Mouse (Mus musculus): ENCODE data around the gene Wbp1. TPM values are rescaled to one million over a fixed set of nuclear protein-coding genes. Genes with fewer than 3 reads are reported as not detected.

Wbp1 gene
- polyA plus RNA-seq, 1 experiment from 2014 or later, result 228 TPM

GRCm38 (mm10) chr6:83145209-83145608 is 23.9 kb upstream of the Wbp1 start:
- WGBS, result 77% methylated on average over 2 of the region's 2 CpGs
- no peak for ATAC-seq

GRCm38 (mm10) chr6:83142886-83143285 is 21.5 kb upstream of the Wbp1 start:
- no peak overlapping the region for H3K27ac ChIP-seq (ENCODE audit: low read length)
- peaks cover 11% of the 10 kb centered on the region for H3K4me1 ChIP-seq (replicated peaks; ENCODE audit: control insufficient read depth, insufficient read depth, low read length)
- 66% methylated on average over 11 of the region's 11 CpGs for WGBS
- no peak overlapping the region for H3K4me2 ChIP-seq (ENCODE audit: low read length)
- no peaks in the 10 kb centered on the region for H3K36me3 ChIP-seq (ENCODE audit: control insufficient read depth, insufficient read depth)
- H3K9me3 ChIP-seq (ENCODE audit: control insufficient read depth, low read length), result no peaks in the 10 kb centered on the region
- H3K9ac ChIP-seq (replicated peaks; ENCODE audit: low read depth, low read length), result no peak overlapping the region
- no peak overlapping the region for H3K4me3 ChIP-seq (replicated peaks; ENCODE audit: low read length)
- ATAC-seq, result no peak
- H3K27me3 ChIP-seq (replicated peaks; ENCODE audit: control insufficient read depth, insufficient read depth, low read length), result no peaks in the 10 kb centered on the region; the same call in 1 of the 2 replicates

More at GRCm38 (mm10) chr6:83145209-83145608, 23.9 kb upstream of the Wbp1 start:
- H3K27me3 ChIP-seq (replicated peaks; ENCODE audit: control insufficient read depth, insufficient read depth, low read length), result no peaks in the 10 kb centered on the region; the same call in 1 of the 2 replicates
- peaks cover 8% of the 10 kb centered on the region for H3K4me1 ChIP-seq (replicated peaks; ENCODE audit: control insufficient read depth, insufficient read depth, low read length)
- H3K4me2 ChIP-seq (ENCODE audit: low read length), result no peak overlapping the region
- no peak overlapping the region for H3K9ac ChIP-seq (replicated peaks; ENCODE audit: low read depth, low read length)
- H3K36me3 ChIP-seq (ENCODE audit: control insufficient read depth, insufficient read depth), result no peaks in the 10 kb centered on the region
- no peak overlapping the region for H3K27ac ChIP-seq (ENCODE audit: low read length)
- H3K9me3 ChIP-seq (ENCODE audit: control insufficient read depth, low read length), result no peaks in the 10 kb centered on the region
- H3K4me3 ChIP-seq (replicated peaks; ENCODE audit: low read length), result no peak overlapping the region

GRCm38 (mm10) chr6:83142211-83142731 is 20.9 kb upstream of the Wbp1 start:
- no peaks in the 10 kb centered on the region for H3K36me3 ChIP-seq (ENCODE audit: control insufficient read depth, insufficient read depth)
- no peak overlapping the region for H3K27ac ChIP-seq (ENCODE audit: low read length)
- no peaks in the 10 kb centered on the region for H3K9me3 ChIP-seq (ENCODE audit: control insufficient read depth, low read length)
- peak overlapping the region; percentile 72 for H3K4me2 ChIP-seq (ENCODE audit: low read length)
- H3K9ac ChIP-seq (replicated peaks; ENCODE audit: low read depth, low read length), result peak overlapping the region; percentile 64
- H3K4me1 ChIP-seq (replicated peaks; ENCODE audit: control insufficient read depth, insufficient read depth, low read length), result peaks cover 17% of the 10 kb centered on the region
- H3K4me3 ChIP-seq (replicated peaks; ENCODE audit: low read length), result peak overlapping the region; percentile 39
- peaks cover 2% of the 10 kb centered on the region for H3K27me3 ChIP-seq (replicated peaks; ENCODE audit: control insufficient read depth, insufficient read depth, low read length)
- ATAC-seq, result peak; percentile 37
- WGBS, result 4% methylated on average over 41 of the region's 41 CpGs

GRCm38 (mm10) chr6:83141636-83142035 is 20.3 kb upstream of the Wbp1 start:
- WGBS, result 43% methylated on average over 4 of the region's 4 CpGs
- no peak overlapping the region; the same call in 1 of the 2 replicates for H3K9ac ChIP-seq (replicated peaks; ENCODE audit: low read depth, low read length)
- H3K36me3 ChIP-seq (ENCODE audit: control insufficient read depth, insufficient read depth), result no peaks in the 10 kb centered on the region
- no peak overlapping the region for H3K27ac ChIP-seq (ENCODE audit: low read length)
- no peak for ATAC-seq
- no peaks in the 10 kb centered on the region for H3K9me3 ChIP-seq (ENCODE audit: control insufficient read depth, low read length)
- H3K4me3 ChIP-seq (replicated peaks; ENCODE audit: low read length), result peak overlapping the region; percentile 39
- peaks cover 23% of the 10 kb centered on the region for H3K4me1 ChIP-seq (replicated peaks; ENCODE audit: control insufficient read depth, insufficient read depth, low read length)
- peaks cover 4% of the 10 kb centered on the region for H3K27me3 ChIP-seq (replicated peaks; ENCODE audit: control insufficient read depth, insufficient read depth, low read length)
- H3K4me2 ChIP-seq (ENCODE audit: low read length), result peak overlapping the region; percentile 72

GRCm38 (mm10) chr6:83140044-83140443 is 18.7 kb upstream of the Wbp1 start:
- Histone ChIP-seq H3K36me3 (ENCODE audit: control insufficient read depth, insufficient read depth) (no peaks in the 10 kb centered on the region), H3K9ac (replicated peaks; ENCODE audit: low read depth, low read length) (no peak overlapping the region), H3K9me3 (ENCODE audit: control insufficient read depth, low read length) (no peaks in the 10 kb centered on the region), H3K4me3 (replicated peaks; ENCODE audit: low read length) (no peak overlapping the region), H3K4me2 (ENCODE audit: low read length) (no peak overlapping the region), H3K27ac (ENCODE audit: low read length) (no peak overlapping the region), H3K4me1 (replicated peaks; ENCODE audit: control insufficient read depth, insufficient read depth, low read length) (peaks cover 29% of the 10 kb centered on the region), H3K27me3 (replicated peaks; ENCODE audit: control insufficient read depth, insufficient read depth, low read length) (peaks cover 14% of the 10 kb centered on the region)
- no peak for ATAC-seq
- 84% methylated on average over 8 of the region's 8 CpGs for WGBS

- Histone ChIP-seq H3K27ac (ENCODE audit: low read length) (peak overlapping the region; percentile 76), H3K36me3 (ENCODE audit: control insufficient read depth, insufficient read depth) (no peaks in the 10 kb centered on the region), H3K27me3 (replicated peaks; ENCODE audit: control insufficient read depth, insufficient read depth, low read length) (peaks cover 16% of the 10 kb centered on the region), H3K4me2 (ENCODE audit: low read length) (peak overlapping the region; percentile 55), H3K9me3 (ENCODE audit: control insufficient read depth, low read length) (no peaks in the 10 kb centered on the region), H3K4me3 (replicated peaks; ENCODE audit: low read length) (peak overlapping the region; percentile 39), H3K4me1 (replicated peaks; ENCODE audit: control insufficient read depth, insufficient read depth, low read length) (peaks cover 29% of the 10 kb centered on the region), H3K9ac (replicated peaks; ENCODE audit: low read depth, low read length) (peak overlapping the region; percentile 62)
- whole genome bisulfite sequencing, result 3% methylated on average over 11 of the region's 11 CpGs
- ATAC-seq, result peak; percentile 8; the same call in 1 of the 2 replicates
Observed at GRCm38 (mm10) chr6:83138056-83138455, 16.7 kb upstream of the Wbp1 start.

GRCm38 (mm10) chr6:83137576-83137950 is 16.2 kb upstream of the Wbp1 start:
- Histone ChIP-seq H3K36me3 (ENCODE audit: control insufficient read depth, insufficient read depth) (no peaks in the 10 kb centered on the region), H3K4me2 (ENCODE audit: low read length) (peak overlapping the region; percentile 55), H3K9ac (replicated peaks; ENCODE audit: low read depth, low read length) (peak overlapping the region; percentile 62), H3K4me3 (replicated peaks; ENCODE audit: low read length) (peak overlapping the region; percentile 39), H3K4me1 (replicated peaks; ENCODE audit: control insufficient read depth, insufficient read depth, low read length) (peaks cover 29% of the 10 kb centered on the region), H3K27ac (ENCODE audit: low read length) (peak overlapping the region; percentile 76), H3K9me3 (ENCODE audit: control insufficient read depth, low read length) (no peaks in the 10 kb centered on the region), H3K27me3 (replicated peaks; ENCODE audit: control insufficient read depth, insufficient read depth, low read length) (peaks cover 16% of the 10 kb centered on the region)
- WGBS, result 0% methylated on average over 12 of the region's 12 CpGs
- ATAC-seq, result peak; percentile 43

- 2% methylated on average over 24 of the region's 26 CpGs for WGBS
- peak; percentile 66 for ATAC-seq
Observed at GRCm38 (mm10) chr6:83136881-83137575, 15.7 kb upstream of the Wbp1 start.

GRCm38 (mm10) chr6:83136291-83136880 is 15.0 kb upstream of the Wbp1 start:
- Histone ChIP-seq H3K27ac (ENCODE audit: low read length) (no peak overlapping the region), H3K27me3 (replicated peaks; ENCODE audit: control insufficient read depth, insufficient read depth, low read length) (peaks cover 16% of the 10 kb centered on the region), H3K4me3 (replicated peaks; ENCODE audit: low read length) (no peak overlapping the region; the same call in 1 of the 2 replicates), H3K9me3 (ENCODE audit: control insufficient read depth, low read length) (no peaks in the 10 kb centered on the region), H3K36me3 (ENCODE audit: control insufficient read depth, insufficient read depth) (no peaks in the 10 kb centered on the region), H3K9ac (replicated peaks; ENCODE audit: low read depth, low read length) (no peak overlapping the region; the same call in 1 of the 2 replicates), H3K4me2 (ENCODE audit: low read length) (peak overlapping the region; percentile 55), H3K4me1 (replicated peaks; ENCODE audit: control insufficient read depth, insufficient read depth, low read length) (peaks cover 21% of the 10 kb centered on the region)
- ATAC-seq, result no peak
- WGBS, result 25% methylated on average over 5 of the region's 5 CpGs

More at GRCm38 (mm10) chr6:83136881-83137575, 15.7 kb upstream of the Wbp1 start:
- Histone ChIP-seq H3K4me3 (replicated peaks; ENCODE audit: low read length) (peak overlapping the region; percentile 39), H3K4me2 (ENCODE audit: low read length) (peak overlapping the region; percentile 55), H3K27ac (ENCODE audit: low read length) (peak overlapping the region; percentile 76), H3K9ac (replicated peaks; ENCODE audit: low read depth, low read length) (peak overlapping the region; percentile 62), H3K27me3 (replicated peaks; ENCODE audit: control insufficient read depth, insufficient read depth, low read length) (peaks cover 16% of the 10 kb centered on the region), H3K36me3 (ENCODE audit: control insufficient read depth, insufficient read depth) (no peaks in the 10 kb centered on the region), H3K9me3 (ENCODE audit: control insufficient read depth, low read length) (no peaks in the 10 kb centered on the region), H3K4me1 (replicated peaks; ENCODE audit: control insufficient read depth, insufficient read depth, low read length) (peaks cover 24% of the 10 kb centered on the region)
